16 mouse cellular contexts compared by ENCODE assay signal in genomic region chr3:98418991-98419785, GRCm38 (mm10). TPM values are rescaled to one million over a fixed set of nuclear protein-coding genes. Genes with fewer than 3 reads are reported as not detected.
DNase-seq lines count a peak whose midpoint lies in the region; ATAC-seq and TF ChIP-seq lines count a peak whose summit lies in the region.
"Had no signal": no experiment of that assay in that cellular context is flagged by ENCODE, and none has a peak within 500 bp of the region (broad histone marks: within the 10 kb centered on the region; RNA-seq: fewer than 3 reads in every experiment).

No protein-coding gene starts in this region.

- no peak overlapping the region for H3K4me2 ChIP-seq in liver, embryonic 15.5 days
- H3K4me2 ChIP-seq in liver, embryonic 11.5 days, result no peak overlapping the region
- no peak overlapping the region; the same call in 1 of the 2 replicates for H3K4me2 ChIP-seq in intestine, embryonic 15.5 days (replicated peaks)
- H3K4me2 ChIP-seq: liver, embryonic 13.5 days; midbrain, embryonic 12.5 days had no signal

- H3K4me3 ChIP-seq in liver, embryonic 15.5 days (replicated peaks), result no peak overlapping the region
- no peak overlapping the region for H3K4me3 ChIP-seq in liver, embryonic 11.5 days (ENCODE audit: low read depth, low read length)
- H3K4me3 ChIP-seq in intestine, embryonic 15.5 days (replicated peaks), result no peak overlapping the region
- no peak overlapping the region for H3K4me3 ChIP-seq in olfactory bulb, adult 2 months (ENCODE audit: insufficient read depth, low read depth, low read length)
- H3K4me3 ChIP-seq: heart, embryonic 10.5 days; liver, embryonic 13.5 days; midbrain, embryonic 12.5 days had no signal

- TF ChIP-seq POLR2A in olfactory bulb, adult 2 months (IDR thresholded peaks at IDR 0.05; ENCODE audit: insufficient read depth, low read depth, low read length), result no peak

- no peak overlapping the region for H3K27ac ChIP-seq in liver, embryonic 15.5 days (replicated peaks)
- H3K27ac ChIP-seq in liver, embryonic 11.5 days (ENCODE audit: low read depth, low read length), result no peak overlapping the region
- 0 out of 2 replicates have a peak overlapping the region, but pooled peaks have one; percentile 9 for H3K27ac ChIP-seq in intestine, embryonic 15.5 days
- 0 out of 2 replicates have a peak overlapping the region, but pooled peaks have one; percentile 10 for H3K27ac ChIP-seq in olfactory bulb, adult 2 months (ENCODE audit: insufficient read depth, low read depth, low read length)
- H3K27ac ChIP-seq: heart, embryonic 10.5 days; liver, embryonic 13.5 days; midbrain, embryonic 12.5 days had no signal

- no peak overlapping the region for H3K9ac ChIP-seq in liver, embryonic 15.5 days
- no peak overlapping the region for H3K9ac ChIP-seq in liver, embryonic 11.5 days (ENCODE audit: low read depth, low read length)
- no peak overlapping the region for H3K9ac ChIP-seq in intestine, embryonic 15.5 days
- H3K9ac ChIP-seq: liver, embryonic 13.5 days; midbrain, embryonic 12.5 days had no signal

- DNase-seq in liver, embryonic 11.5 days (ENCODE audit: low spot score), result no peak
- DNase-seq in kidney, adult 9 months, result peak; percentile 65
- DNase-seq in layer of hippocampus, adult 11-12 months (ENCODE audit: low spot score), result no peak
- DNase-seq in lung, adult 18-20 months, result no peak
- DNase-seq: gastrocnemius, postnatal 14 days; left cerebral cortex, postnatal 4 days; liver, embryonic 13.5 days; lung, postnatal 4 days had no signal

- H3K27me3 ChIP-seq in liver, embryonic 15.5 days, result no peaks in the 10 kb centered on the region
- H3K27me3 ChIP-seq in liver, embryonic 11.5 days (replicated peaks; ENCODE audit: control insufficient read depth, insufficient read depth, low read length), result no peaks in the 10 kb centered on the region
- H3K27me3 ChIP-seq in intestine, embryonic 15.5 days (replicated peaks), result no peaks in the 10 kb centered on the region
- H3K27me3 ChIP-seq: liver, embryonic 13.5 days; midbrain, embryonic 12.5 days had no signal

- WGBS in liver, embryonic 15.5 days (ENCODE audit: insufficient replicate concordance), result 52% methylated on average over 6 of the region's 6 CpGs
- WGBS in liver, embryonic 11.5 days, result 66% methylated on average over 6 of the region's 6 CpGs
- WGBS in intestine, embryonic 15.5 days, result 35% methylated on average over 6 of the region's 6 CpGs
- 59% methylated on average over 6 of the region's 6 CpGs for WGBS in olfactory bulb, adult 2 months

- peaks cover 19% of the 10 kb centered on the region for H3K4me1 ChIP-seq in liver, embryonic 15.5 days (replicated peaks)
- H3K4me1 ChIP-seq in liver, embryonic 11.5 days (replicated peaks; ENCODE audit: control insufficient read depth, insufficient read depth, low read length), result peaks cover 11% of the 10 kb centered on the region
- H3K4me1 ChIP-seq in intestine, embryonic 15.5 days (replicated peaks), result peaks cover 30% of the 10 kb centered on the region
- H3K4me1 ChIP-seq in olfactory bulb, adult 2 months (ENCODE audit: control insufficient read depth, insufficient read depth, low read length), result peaks cover 9% of the 10 kb centered on the region

- peak; percentile 47; the same call in 1 of the 2 replicates for ATAC-seq in liver, embryonic 15.5 days (ENCODE audit: insufficient read depth)
- ATAC-seq in liver, embryonic 11.5 days (replicated peaks; ENCODE audit: low FRiP score), result no peak
- ATAC-seq in intestine, embryonic 15.5 days, result peak; percentile 44
- ATAC-seq: inflammation-experienced regulatory T-cells, adult 6 months had no signal

- no peak for TF ChIP-seq CTCF in olfactory bulb, adult 2 months (IDR thresholded peaks at IDR 0.05; ENCODE audit: insufficient read depth, low read depth, low read length)

- H3K36me3 ChIP-seq in liver, embryonic 15.5 days (replicated peaks), result no peaks in the 10 kb centered on the region
- no peaks in the 10 kb centered on the region; the same call in 1 of the 2 replicates for H3K36me3 ChIP-seq in liver, embryonic 11.5 days (ENCODE audit: control insufficient read depth, insufficient read depth, low read length)
- H3K36me3 ChIP-seq in intestine, embryonic 15.5 days, result no peaks in the 10 kb centered on the region
- H3K36me3 ChIP-seq: heart, embryonic 10.5 days; liver, embryonic 13.5 days had no signal

- no peaks in the 10 kb centered on the region for H3K9me3 ChIP-seq in liver, embryonic 15.5 days (replicated peaks)
- no peaks in the 10 kb centered on the region for H3K9me3 ChIP-seq in liver, embryonic 11.5 days (ENCODE audit: control insufficient read depth, low read length)
- H3K9me3 ChIP-seq in intestine, embryonic 15.5 days, result no peaks in the 10 kb centered on the region
- H3K9me3 ChIP-seq: heart, embryonic 10.5 days; liver, embryonic 13.5 days; midbrain, embryonic 12.5 days had no signal

RNA-seq across cellular contexts. Expression of gene Zfp697, which starts 36.9 kb away (rescaled TPM):
- 1.9 and 2.1 TPM in 2 replicates for polyA plus RNA-seq in liver, embryonic 15.5 days (2015; fragmentation: Nextera tagmentation; extraction: Ambion mirVana)
- polyA plus RNA-seq in liver, embryonic 11.5 days (2014; fragmentation: Nextera tagmentation; extraction: Ambion mirVana), result 4.8 and 5.7 TPM in 2 replicates
- polyA plus RNA-seq in intestine, embryonic 15.5 days (2015; fragmentation: Nextera tagmentation; extraction: Ambion mirVana), result 7.1 and 7.2 TPM in 2 replicates
- not detected in 2 replicates for polyA plus RNA-seq in olfactory bulb, adult 2 months (2012; ENCODE audit: insufficient read depth, insufficient read length, low replicate concordance, missing spikeins)
- polyA plus RNA-seq: inflammation-experienced regulatory T-cells, adult 6 months had no signal

RNA-seq across cellular contexts. Expression of gene Gm4450, which starts 37.7 kb away (rescaled TPM):
- polyA plus RNA-seq in liver, embryonic 15.5 days (2015; fragmentation: Nextera tagmentation; extraction: Ambion mirVana), result not detected in 2 replicates
- not detected in 2 replicates for polyA plus RNA-seq in liver, embryonic 11.5 days (2014; fragmentation: Nextera tagmentation; extraction: Ambion mirVana)
- polyA plus RNA-seq in intestine, embryonic 15.5 days (2015; fragmentation: Nextera tagmentation; extraction: Ambion mirVana), result not detected in 2 replicates
- polyA plus RNA-seq in olfactory bulb, adult 2 months (2012; ENCODE audit: insufficient read depth, insufficient read length, low replicate concordance, missing spikeins), result not detected in 2 replicates
- polyA plus RNA-seq: embryonic facial prominence, embryonic 11.5 days; inflammation-experienced regulatory T-cells, adult 6 months; liver, embryonic 13.5 days; midbrain, embryonic 12.5 days; neural tube, embryonic 11.5 days had no signal

Comparison
In these comparisons a context has a peak if more than half of its experiments do, and no peak if none do; other contexts are left out.
1. H3K27ac ChIP-seq: peak in intestine, embryonic 15.5 days (single experiment) and olfactory bulb, adult 2 months (single experiment); none in liver, embryonic 15.5 days (single experiment) and liver, embryonic 11.5 days (single experiment).